Mouse (Mus musculus): ENCODE data around the gene Phf1. TPM values are rescaled to one million over a fixed set of nuclear protein-coding genes. Genes with fewer than 3 reads are reported as not detected.

Gene Phf1
- polyA plus RNA-seq, 2 experiments from 2014 or later, result 11.1 to 12.1 TPM

- no peak for ATAC-seq
Measured at GRCm38 (mm10) chr17:26983382-26983781, 50.5 kb downstream of the Phf1 start.

- ATAC-seq, result no peak
Measured at GRCm38 (mm10) chr17:26985503-26986179, 52.8 kb downstream of the Phf1 start.

Other genes with a start within 250 kb of the Phf1 start
- gene Crebrf, start 217.4 kb upstream of the Phf1 start, polyA plus RNA-seq (2017; shearing (Covaris generic)), result 10 to 100 TPM; 60.7 to 69.8 TPM
- gene Bnip1, start 152.0 kb upstream of the Phf1 start, polyA plus RNA-seq (2017; shearing (Covaris generic)), result 10 to 100 TPM; 26.9 to 40.0 TPM
- not detected for gene Nkx2-5, start 88.0 kb upstream of the Phf1 start, polyA plus RNA-seq (2017; shearing (Covaris generic))
- gene Kifc5b, start 16.0 kb upstream of the Phf1 start, polyA plus RNA-seq (2017; shearing (Covaris generic)), result 1 to 10 TPM; 1.4 to 3.3 TPM
- 100 to 1,000 TPM; 153 to 166 TPM for gene Cuta, start 6.5 kb downstream of the Phf1 start, polyA plus RNA-seq (2017; shearing (Covaris generic))
- not detected for gene Syngap1, start 8.2 kb downstream of the Phf1 start, polyA plus RNA-seq (2017; shearing (Covaris generic))
- gene Zbtb9, start 40.1 kb downstream of the Phf1 start, polyA plus RNA-seq (2017; shearing (Covaris generic)), result 10 to 100 TPM; 11.5 to 15.6 TPM
- gene Bak1, start 96.0 kb downstream of the Phf1 start, polyA plus RNA-seq (2017; shearing (Covaris generic)), result 1 to 10 TPM; 3.2 to 4.8 TPM
- 1 to 10 TPM; 8.2 to 8.6 TPM for gene Itpr3, start 124.3 kb downstream of the Phf1 start, polyA plus RNA-seq (2017; shearing (Covaris generic))
- gene Uqcc2, start 200.9 kb downstream of the Phf1 start, polyA plus RNA-seq (2017; shearing (Covaris generic)), result 100 to 1,000 TPM; 110 to 129 TPM
- gene Ip6k3, start 234.7 kb downstream of the Phf1 start, polyA plus RNA-seq (2017; shearing (Covaris generic)), result not detected